Comparison of ENCODE assay signal across 20 mouse cellular contexts in the genomic region with DNA sequence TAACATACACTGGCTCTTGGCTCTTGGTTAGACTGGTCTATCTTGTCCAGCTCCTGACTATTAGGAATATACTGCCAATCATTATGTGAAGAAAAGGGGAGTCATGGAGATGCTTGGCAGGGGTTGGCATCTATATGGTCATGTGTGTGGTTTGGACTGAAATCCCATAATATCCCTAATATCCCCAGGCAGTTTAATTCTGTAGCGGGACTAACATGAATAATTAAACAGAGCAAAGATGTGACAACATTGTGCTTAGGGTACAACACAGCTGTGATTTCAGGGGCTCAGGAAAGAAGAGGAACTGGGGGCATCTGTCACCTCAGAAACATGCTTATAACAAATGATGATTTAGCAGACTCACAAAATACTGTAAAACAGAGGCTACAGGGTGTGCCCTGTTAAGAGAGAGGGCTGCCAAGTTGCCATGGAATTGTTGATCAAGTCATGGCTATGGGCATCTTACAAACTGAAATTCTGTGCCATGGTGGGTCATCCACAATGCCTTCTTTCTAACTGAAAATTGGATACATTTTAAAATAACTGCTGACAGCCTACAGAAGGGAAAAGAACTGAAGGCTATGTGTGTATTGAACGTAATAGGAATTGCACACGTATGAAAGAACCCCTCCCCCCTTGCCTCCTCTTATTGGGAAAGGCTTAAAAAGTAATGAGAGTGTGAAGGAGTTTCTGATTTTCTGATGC. TPM values are rescaled to one million over a fixed set of nuclear protein-coding genes. Genes with fewer than 3 reads are reported as not detected.
DNase-seq lines count a peak whose midpoint lies in the region; ATAC-seq and TF ChIP-seq lines count a peak whose summit lies in the region.
"Had no signal": no experiment of that assay in that cellular context is flagged by ENCODE, and none has a peak within 500 bp of the region (broad histone marks: within the 10 kb centered on the region; RNA-seq: fewer than 3 reads in every experiment).

No protein-coding gene starts in this region.

- TF ChIP-seq POLR2A in brain, embryonic 14.5 days (IDR thresholded peaks at IDR 0.05; ENCODE audit: borderline replicate concordance, extremely low read depth, insufficient read depth, insufficient read length, poor library complexity, severe bottlenecking), result no peak

- H3K9ac ChIP-seq in forebrain, embryonic 15.5 days (replicated peaks), result no peak overlapping the region
- H3K9ac ChIP-seq in hindbrain, embryonic 16.5 days (ENCODE audit: low read depth, low read length), result no peak overlapping the region
- H3K9ac ChIP-seq in midbrain, postnatal 0 days (replicated peaks; ENCODE audit: low read length, poor library complexity, severe bottlenecking), result no peak overlapping the region
- H3K9ac ChIP-seq: embryonic facial prominence, embryonic 13.5 days; limb, embryonic 12.5 days; liver, embryonic 14.5 days had no signal

- no peaks in the 10 kb centered on the region for H3K27me3 ChIP-seq in forebrain, embryonic 15.5 days
- no peaks in the 10 kb centered on the region for H3K27me3 ChIP-seq in hindbrain, embryonic 16.5 days (replicated peaks; ENCODE audit: control insufficient read depth, insufficient read depth, low read length)
- H3K27me3 ChIP-seq in midbrain, postnatal 0 days (ENCODE audit: insufficient read depth, low read length), result no peaks in the 10 kb centered on the region
- H3K27me3 ChIP-seq: embryonic facial prominence, embryonic 13.5 days; limb, embryonic 12.5 days had no signal

- H3K4me1 ChIP-seq in forebrain, embryonic 15.5 days, result peaks cover 16% of the 10 kb centered on the region
- H3K4me1 ChIP-seq in hindbrain, embryonic 16.5 days (ENCODE audit: control insufficient read depth, insufficient read depth, low read depth, low read length), result peaks cover 7% of the 10 kb centered on the region
- H3K4me1 ChIP-seq in midbrain, postnatal 0 days (ENCODE audit: insufficient read depth, low read length), result 0 out of 2 replicates have a peak, but pooled peaks cover 7% of the 10 kb centered on the region
- H3K4me1 ChIP-seq: limb, embryonic 12.5 days had no signal

- H3K36me3 ChIP-seq in forebrain, embryonic 15.5 days, result no peaks in the 10 kb centered on the region
- H3K36me3 ChIP-seq in hindbrain, embryonic 16.5 days (ENCODE audit: control insufficient read depth, insufficient read depth, low read length), result no peaks in the 10 kb centered on the region
- no peaks in the 10 kb centered on the region for H3K36me3 ChIP-seq in midbrain, postnatal 0 days (ENCODE audit: insufficient read depth, low read length)
- H3K36me3 ChIP-seq: embryonic facial prominence, embryonic 13.5 days; G1E; limb, embryonic 12.5 days had no signal

- no peak for TF ChIP-seq CTCF in brain, embryonic 14.5 days (IDR thresholded peaks at IDR 0.05; ENCODE audit: borderline replicate concordance, extremely low read depth, insufficient read depth, insufficient read length)
- TF ChIP-seq CTCF in midbrain, postnatal 0 days (IDR thresholded peaks at IDR 0.05), result no peak

- H3K4me3 ChIP-seq in forebrain, embryonic 15.5 days, result no peak overlapping the region
- H3K4me3 ChIP-seq in hindbrain, embryonic 16.5 days (ENCODE audit: low read length), result no peak overlapping the region
- H3K4me3 ChIP-seq in midbrain, postnatal 0 days (ENCODE audit: low read depth, low read length), result no peak overlapping the region
- H3K4me3 ChIP-seq: embryonic facial prominence, embryonic 13.5 days; layer of hippocampus, adult 2 months; limb, embryonic 12.5 days had no signal

- peak; percentile 82 for ATAC-seq in forebrain, embryonic 15.5 days (replicated peaks)
- ATAC-seq in hindbrain, embryonic 16.5 days, result peak; percentile 69
- peak; percentile 55 for ATAC-seq in midbrain, postnatal 0 days (ENCODE audit: low FRiP score)
- ATAC-seq: intestine, embryonic 16.5 days had no signal

- H3K9me3 ChIP-seq in forebrain, embryonic 15.5 days, result no peaks in the 10 kb centered on the region
- no peaks in the 10 kb centered on the region; the same call in 1 of the 2 replicates for H3K9me3 ChIP-seq in hindbrain, embryonic 16.5 days (ENCODE audit: control insufficient read depth, low read length)
- no peaks in the 10 kb centered on the region for H3K9me3 ChIP-seq in midbrain, postnatal 0 days (ENCODE audit: low read length)
- H3K9me3 ChIP-seq: embryonic facial prominence, embryonic 13.5 days; G1E had no signal

- H3K4me2 ChIP-seq in forebrain, embryonic 15.5 days (replicated peaks), result no peak overlapping the region
- no peak overlapping the region for H3K4me2 ChIP-seq in hindbrain, embryonic 16.5 days (ENCODE audit: low read length)
- no peak overlapping the region for H3K4me2 ChIP-seq in midbrain, postnatal 0 days (ENCODE audit: low read depth, low read length, poor library complexity, severe bottlenecking)
- H3K4me2 ChIP-seq: embryonic facial prominence, embryonic 13.5 days; limb, embryonic 12.5 days had no signal

- DNase-seq in brain, embryonic 14.5 days (ENCODE audit: low read depth), result peak; percentile 78
- peak; percentile 49 for DNase-seq in midbrain, postnatal 0 days (ENCODE audit: low spot score)
- no peak for DNase-seq in cerebellum, postnatal 36 days
- no peak for DNase-seq in right cerebral cortex, adult 2 months (ENCODE audit: low spot score in 2 of 2)
- no peak for DNase-seq in lung, adult 18-20 months
- DNase-seq: adrenal gland, adult 2 months; cerebellum, postnatal 25 days; gastrocnemius, postnatal 25 days; heart, postnatal 10 days; lung, postnatal 36 days; right cerebral cortex, postnatal 14 days; thymus, postnatal 4 days had no signal

- no peak overlapping the region for H3K27ac ChIP-seq in forebrain, embryonic 15.5 days (replicated peaks)
- H3K27ac ChIP-seq in hindbrain, embryonic 16.5 days (ENCODE audit: low read depth, low read length), result peak overlapping the region; percentile 33
- H3K27ac ChIP-seq in midbrain, postnatal 0 days (ENCODE audit: low read depth, low read length), result peak overlapping the region; percentile 47
- H3K27ac ChIP-seq: embryonic facial prominence, embryonic 13.5 days; limb, embryonic 12.5 days; liver, embryonic 14.5 days had no signal

- 29% methylated on average over 3 of the region's 3 CpGs for WGBS in forebrain, embryonic 15.5 days
- 40% methylated on average over 3 of the region's 3 CpGs for WGBS in hindbrain, embryonic 16.5 days
- WGBS in midbrain, postnatal 0 days, result 16% methylated on average over 3 of the region's 3 CpGs

RNA-seq across cellular contexts. Expression of gene Marcks, which starts 33.1 kb away (rescaled TPM):
- 328 and 380 TPM in 2 replicates for polyA plus RNA-seq in brain, embryonic 14.5 days (2012; rRNA removed)
- 214 and 227 TPM in 2 replicates for polyA plus RNA-seq in forebrain, embryonic 15.5 days (2015; fragmentation: Nextera tagmentation; extraction: Ambion mirVana)
- polyA plus RNA-seq in hindbrain, embryonic 16.5 days (2015; fragmentation: Nextera tagmentation; extraction: Ambion mirVana), result 140 and 154 TPM in 2 replicates
- 488 and 535 TPM in 2 replicates for total RNA-seq in midbrain, postnatal 0 days (2014; rRNA removed)
- polyA plus RNA-seq in midbrain, postnatal 0 days (2015; fragmentation: Nextera tagmentation; extraction: Ambion mirVana), result 230 and 265 TPM in 2 replicates
- polyA plus RNA-seq: G1E had no signal

Comparison
In these comparisons a context has a peak if more than half of its experiments do, and no peak if none do; other contexts are left out.
1. DNase-seq: peak in brain, embryonic 14.5 days (single experiment) and midbrain, postnatal 0 days (single experiment); none in cerebellum, postnatal 36 days (0 of 2), right cerebral cortex, adult 2 months (0 of 2) and lung, adult 18-20 months (0 of 2).
2. Peak in every context shown above with its lines, with median percentiles within 50 percentile points of each other: ATAC-seq.